Mouse (Mus musculus) brain, adult 2 months (tissue): ENCODE data around the gene Hist1h4h.

Source experiments
- DNase-seq: peaks from one replicate; pipeline ENCODE4 v3.0.0; 2011; ENCODE audit warnings: low read depth, low spot score

Gene Hist1h4h

GRCm38 (mm10) chr13:23530901-23531875 lies at the start of gene Hist1h4h:
Gene Hist1h4h (plus strand): TSS chr13:23531050.
- DNase-seq = peak; percentile 99

- DNase-seq = no peak
These were observed 47.7 kb upstream of the Hist1h4h start for GRCm38 (mm10) chr13:23483153-23483552.

DNA sequence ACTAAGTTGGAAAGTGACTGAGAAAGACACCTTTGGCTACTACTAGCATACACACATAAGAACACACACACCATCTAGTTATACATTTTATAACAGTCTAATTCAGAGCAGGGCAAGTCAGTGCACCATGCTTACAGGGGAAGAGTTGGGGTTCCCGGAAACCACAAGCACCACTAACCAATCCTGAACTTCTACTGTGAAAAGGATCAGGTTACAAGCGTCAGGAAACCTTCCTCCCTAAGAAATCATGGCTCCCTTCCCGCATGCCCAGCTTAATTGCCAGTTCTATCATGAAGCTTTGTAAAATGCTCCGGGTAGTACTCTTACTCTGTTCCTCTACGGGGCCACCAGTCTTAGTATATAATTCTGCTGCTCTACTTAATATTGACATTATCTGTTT lies 45.6 kb upstream of the Hist1h4h start:
- DNase-seq = no peak

DNA sequence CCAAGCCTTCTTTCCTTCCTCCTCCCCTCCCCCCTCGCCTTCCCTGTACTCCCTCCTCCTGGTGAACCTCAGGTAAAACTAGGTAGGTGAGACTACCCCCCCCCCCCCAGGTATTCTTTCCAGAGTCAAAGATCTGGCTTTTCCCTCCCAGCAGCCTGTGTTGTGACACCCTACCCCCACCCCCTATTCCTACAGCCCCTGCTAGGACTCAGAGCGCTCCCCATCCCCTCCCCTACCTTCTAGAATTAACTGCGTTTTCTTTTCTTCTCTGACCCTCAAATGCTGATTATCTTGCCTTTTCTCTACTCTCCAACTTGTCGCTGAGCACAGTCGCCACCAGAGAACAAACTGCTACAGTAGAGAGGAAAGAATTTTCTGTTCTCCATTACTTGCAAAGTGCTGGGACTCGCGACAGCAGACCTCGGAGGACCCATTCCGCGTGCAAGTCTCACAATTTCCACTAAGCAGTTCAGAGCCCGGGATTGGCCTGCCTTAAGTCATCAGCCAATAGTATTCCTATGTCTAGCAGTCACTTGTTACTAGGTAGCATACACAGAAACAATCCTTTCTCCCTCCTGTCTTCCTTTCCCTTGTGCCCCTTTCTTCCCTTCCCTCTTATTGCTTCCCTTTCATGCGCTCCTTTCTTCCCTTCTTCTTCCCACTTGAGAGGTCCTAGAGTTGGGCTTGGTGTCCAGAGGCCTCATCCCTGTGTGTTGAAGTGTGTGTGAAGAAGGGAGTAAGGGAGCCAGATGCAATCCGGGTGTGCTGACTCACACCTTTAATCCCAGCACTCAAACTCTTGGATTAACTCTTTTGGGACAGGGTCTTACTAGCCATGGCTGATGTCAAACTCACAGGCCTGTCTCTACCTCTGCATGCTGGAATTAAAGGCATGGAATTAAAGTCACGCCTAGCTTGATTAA lies 42.2 kb upstream of the Hist1h4h start, which contains the start of gene Btn2a2:
Btn2a2 (minus strand) TSS at position 458 of the 923 bp plus-strand sequence.
- peak; percentile 94 for DNase-seq

GRCm38 (mm10) chr13:23490863-23491262 lies 40.0 kb upstream of the Hist1h4h start:
- peak; percentile 46 for DNase-seq

GRCm38 (mm10) chr13:23491263-23491662 lies 39.6 kb upstream of the Hist1h4h start:
- DNase-seq = no peak

- no peak for DNase-seq
These were observed 38.9 kb upstream of the Hist1h4h start for GRCm38 (mm10) chr13:23491990-23492389.

- DNase-seq = no peak
These were observed 35.3 kb upstream of the Hist1h4h start for GRCm38 (mm10) chr13:23495526-23495925.

- no peak for DNase-seq
These were observed 33.1 kb upstream of the Hist1h4h start for GRCm38 (mm10) chr13:23497656-23498321.

- DNase-seq = no peak
These were observed 32.2 kb upstream of the Hist1h4h start for GRCm38 (mm10) chr13:23498653-23499052.

DNA sequence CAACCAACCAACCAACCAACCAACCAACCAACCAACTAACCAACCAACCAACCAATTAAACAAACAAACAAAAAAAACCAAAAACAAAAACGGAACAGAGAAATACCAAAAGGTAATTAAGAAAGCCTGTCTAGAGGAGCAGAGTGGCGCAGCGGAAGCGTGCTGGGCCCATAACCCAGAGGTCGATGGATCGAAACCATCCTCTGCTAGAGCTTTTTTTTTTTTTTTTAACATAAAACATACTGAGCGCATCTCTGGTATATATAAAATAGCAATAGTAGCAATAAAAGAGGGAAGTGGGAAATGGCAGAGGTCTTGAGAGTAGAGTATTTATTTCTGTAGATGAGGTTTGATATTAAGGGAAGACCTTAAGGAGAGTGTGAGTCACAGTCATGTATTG lies 30.9 kb upstream of the Hist1h4h start:
- DNase-seq = no peak

GRCm38 (mm10) chr13:23500424-23501200 lies 30.2 kb upstream of the Hist1h4h start:
- DNase-seq = peak; percentile 54

DNA sequence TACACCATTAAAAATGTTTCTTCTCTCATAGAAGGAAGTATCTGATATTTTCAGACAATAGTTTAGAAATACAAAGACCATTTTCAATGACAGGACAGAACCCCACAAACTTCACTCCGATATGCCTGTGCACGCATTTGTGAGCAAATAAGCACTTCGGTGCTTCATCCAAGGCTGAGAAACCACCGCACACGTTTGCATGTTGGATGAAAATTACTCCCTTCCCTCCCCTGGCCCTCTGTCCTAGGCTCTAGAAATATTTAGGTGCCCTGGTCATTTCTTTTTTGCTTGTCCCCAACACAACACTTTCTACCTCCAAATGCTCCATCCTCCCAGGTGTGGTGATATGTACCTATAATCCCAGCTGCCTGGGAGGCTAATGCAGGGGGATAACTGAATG lies 29.3 kb upstream of the Hist1h4h start:
- DNase-seq = no peak

DNA sequence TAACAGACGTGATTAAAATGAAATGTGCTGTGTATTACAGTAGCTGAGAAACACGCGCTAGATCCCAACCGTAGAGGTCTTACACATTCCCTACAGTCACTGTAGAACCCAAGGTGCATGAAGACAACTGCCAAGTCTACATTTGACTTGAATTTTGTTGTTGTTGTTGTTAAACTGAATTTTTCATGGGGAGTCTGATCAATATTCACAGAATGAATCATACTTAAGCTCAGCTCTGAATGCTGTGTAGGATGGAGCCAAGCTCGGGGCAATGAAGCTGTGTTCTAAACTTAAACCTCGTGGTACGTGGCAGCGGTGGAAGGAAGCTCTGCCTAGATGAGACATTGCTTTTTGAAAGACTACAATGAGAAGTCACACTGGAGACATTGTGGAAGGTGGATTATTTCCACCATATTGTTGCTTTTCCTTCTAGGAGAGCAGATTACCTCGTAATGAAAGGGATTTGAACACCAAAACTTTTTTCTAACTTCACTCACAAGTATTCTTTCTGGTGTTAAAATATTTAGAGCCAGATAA lies 28.8 kb upstream of the Hist1h4h start:
- peak; percentile 22 for DNase-seq

DNA sequence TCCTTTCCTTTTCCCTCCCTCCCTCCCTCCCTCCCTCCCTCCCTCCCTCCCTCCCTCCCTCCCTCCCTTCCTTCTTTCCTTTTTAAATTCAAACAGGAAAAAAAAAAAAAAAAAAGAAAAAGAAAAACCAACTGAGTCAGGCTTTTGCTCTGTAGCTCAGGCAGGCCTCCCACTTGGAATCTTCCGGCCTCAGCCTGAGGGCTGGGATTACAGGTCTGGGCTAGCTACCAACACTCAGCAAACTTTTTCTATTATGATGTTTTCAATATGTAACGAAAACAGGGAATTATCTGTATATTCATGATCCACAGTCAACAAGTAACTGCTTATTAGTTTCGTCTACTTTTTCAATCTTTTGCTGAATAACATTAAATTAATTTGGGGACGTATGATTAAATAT lies 27.9 kb upstream of the Hist1h4h start:
- no peak for DNase-seq

GRCm38 (mm10) chr13:23503797-23504196 lies 27.1 kb upstream of the Hist1h4h start:
- DNase-seq = peak; percentile 53

DNA sequence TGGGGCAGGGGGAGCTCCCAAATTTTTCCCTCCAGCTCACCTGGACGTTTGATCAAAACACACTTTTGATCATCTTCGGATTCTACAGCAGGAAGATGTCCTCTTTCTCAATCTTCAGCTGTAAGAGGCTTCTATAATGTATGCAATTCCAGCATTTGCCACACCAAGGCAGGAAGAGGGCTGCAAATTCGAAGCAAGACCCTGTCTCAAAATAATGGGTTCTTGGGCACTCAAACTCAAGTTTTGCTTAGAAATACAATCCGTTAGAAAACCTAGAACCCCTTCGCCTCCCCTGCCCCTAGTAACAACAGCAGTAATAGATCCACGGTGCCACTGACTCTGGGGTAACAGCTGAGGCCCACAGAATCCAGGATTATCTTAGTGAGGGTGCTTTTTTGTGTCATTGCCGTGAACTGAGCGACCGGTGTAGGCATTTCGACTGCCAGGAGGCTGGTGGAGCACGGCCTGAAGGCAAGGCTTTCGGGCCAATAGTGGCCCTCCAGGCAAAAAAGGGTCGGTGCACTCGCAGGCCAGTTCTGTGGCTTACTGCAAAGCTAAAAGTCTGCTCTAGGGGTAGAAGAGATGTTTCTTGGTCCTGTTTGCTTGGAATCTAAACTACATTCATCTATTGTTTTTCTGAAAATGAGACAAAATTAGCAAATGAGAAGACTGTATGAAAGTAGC lies 25.0 kb upstream of the Hist1h4h start:
- no peak for DNase-seq

GRCm38 (mm10) chr13:23506351-23506750 lies 24.5 kb upstream of the Hist1h4h start:
- no peak for DNase-seq

- no peak for DNase-seq
These were observed 23.9 kb upstream of the Hist1h4h start for GRCm38 (mm10) chr13:23506819-23507515.
